44 mouse cellular contexts compared by ENCODE assay signal in the genomic region with DNA sequence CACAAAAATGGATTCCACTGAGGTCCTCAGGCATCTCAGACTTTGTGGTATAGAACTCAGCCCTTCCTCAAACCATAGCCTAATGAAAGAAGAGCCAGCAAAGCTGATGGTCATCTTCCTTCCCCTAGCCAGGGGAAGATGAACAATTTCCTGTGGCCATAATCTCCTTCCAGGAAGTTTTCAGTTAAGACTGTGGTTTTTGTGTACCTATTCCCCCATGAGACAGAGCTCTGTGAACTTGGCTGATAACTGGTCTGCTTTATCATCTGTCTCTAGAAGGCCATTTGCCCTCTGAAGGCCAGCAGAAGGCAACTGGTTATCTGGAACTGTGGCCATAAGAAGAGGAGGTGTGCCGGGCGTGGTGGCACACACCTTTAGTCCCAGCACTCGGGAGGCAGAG. TPM values are rescaled to one million over a fixed set of nuclear protein-coding genes. Genes with fewer than 3 reads are reported as not detected.
"Had no signal": no experiment of that assay in that cellular context is flagged by ENCODE, and none has a peak within 500 bp of the region (broad histone marks: within the 10 kb centered on the region; RNA-seq: fewer than 3 reads in every experiment).

No protein-coding gene starts in this region.

- H3K27me3 ChIP-seq: heart, embryonic 12.5 days; heart, embryonic 13.5 days; heart, embryonic 15.5 days; hindbrain, embryonic 12.5 days; hindbrain, embryonic 13.5 days; hindbrain, embryonic 15.5 days; intestine, embryonic 15.5 days; kidney, embryonic 15.5 days had no signal

- H3K9ac ChIP-seq: heart, embryonic 12.5 days; heart, embryonic 13.5 days; heart, embryonic 15.5 days; hindbrain, embryonic 12.5 days; hindbrain, embryonic 13.5 days; hindbrain, embryonic 14.5 days; hindbrain, embryonic 15.5 days; intestine, embryonic 15.5 days; kidney, embryonic 15.5 days had no signal

- H3K4me3 ChIP-seq: heart, embryonic 10.5 days; heart, embryonic 12.5 days; heart, embryonic 13.5 days; heart, embryonic 15.5 days; hindbrain, embryonic 10.5 days; hindbrain, embryonic 12.5 days; hindbrain, embryonic 13.5 days; hindbrain, embryonic 15.5 days; intestine, embryonic 15.5 days; kidney, embryonic 15.5 days; layer of hippocampus, adult 2 months had no signal

- ATAC-seq: hindbrain, embryonic 16.5 days; hindbrain, postnatal 0 days; inflammation-experienced regulatory T-cells, adult 6 months; intestine, embryonic 15.5 days; intestine, embryonic 16.5 days; intestine, postnatal 0 days had no signal

- DNase-seq: heart, postnatal 10 days; heart, postnatal 14 days; heart, postnatal 36 days; heart, postnatal 4 days; kidney, adult 11 months; kidney, adult 18-20 months; kidney, adult 2 months; kidney, adult 8-10 months; kidney, adult 9 months; kidney, postnatal 10 days; kidney, postnatal 25 days; kidney, postnatal 36 days; kidney, postnatal 4 days; layer of hippocampus, adult 9-11 months; layer of hippocampus, postnatal 36 days had no signal

- H3K4me2 ChIP-seq: heart, embryonic 11.5 days; heart, embryonic 12.5 days; heart, embryonic 13.5 days; heart, embryonic 15.5 days; hindbrain, embryonic 12.5 days; hindbrain, embryonic 13.5 days; hindbrain, embryonic 14.5 days; hindbrain, embryonic 15.5 days; intestine, embryonic 15.5 days; kidney, embryonic 15.5 days had no signal

- H3K4me1 ChIP-seq: hindbrain, embryonic 10.5 days; hindbrain, embryonic 12.5 days; hindbrain, embryonic 13.5 days; hindbrain, embryonic 15.5 days had no signal

- H3K9me3 ChIP-seq: heart, embryonic 10.5 days; heart, embryonic 12.5 days; heart, embryonic 13.5 days; heart, embryonic 15.5 days; hindbrain, embryonic 10.5 days; hindbrain, embryonic 12.5 days; hindbrain, embryonic 13.5 days; hindbrain, embryonic 15.5 days; intestine, embryonic 15.5 days; kidney, embryonic 15.5 days had no signal

- H3K27ac ChIP-seq: heart, embryonic 10.5 days; heart, embryonic 13.5 days; heart, embryonic 15.5 days; hindbrain, embryonic 10.5 days; hindbrain, embryonic 12.5 days; hindbrain, embryonic 13.5 days; hindbrain, embryonic 14.5 days; hindbrain, embryonic 15.5 days; hindbrain, postnatal 0 days; intestine, embryonic 15.5 days; kidney, embryonic 15.5 days; kidney, postnatal 0 days; layer of hippocampus, adult 2 months had no signal

- H3K36me3 ChIP-seq: heart, embryonic 10.5 days; heart, embryonic 12.5 days; heart, embryonic 13.5 days; heart, embryonic 15.5 days; hindbrain, embryonic 10.5 days; hindbrain, embryonic 12.5 days; hindbrain, embryonic 13.5 days; hindbrain, embryonic 15.5 days; intestine, embryonic 15.5 days; kidney, embryonic 15.5 days had no signal

RNA-seq across cellular contexts. Expression of gene Fam178b, which starts 26.8 kb away (rescaled TPM):
- total RNA-seq: hematopoietic stem cell, adult 5-6 weeks; hindbrain, postnatal 0 days; layer of hippocampus, adult 18-20 months; layer of hippocampus, adult 2 months; layer of hippocampus, postnatal 36 days; left cerebral cortex, adult 18-20 months had no signal
- polyA plus RNA-seq: hindbrain, embryonic 14.5 days; hindbrain, embryonic 15.5 days had no signal

RNA-seq across cellular contexts. Expression of gene 4933424G06Rik, which starts 53.7 kb away (rescaled TPM):
- total RNA-seq: heart, postnatal 10 days; heart, postnatal 14 days; heart, postnatal 25 days; heart, postnatal 36 days; heart, postnatal 4 days; hematopoietic stem cell, adult 5-6 weeks; hindbrain, postnatal 0 days; layer of hippocampus, adult 18-20 months; layer of hippocampus, postnatal 36 days had no signal
- polyA plus RNA-seq: heart, embryonic 10.5 days; heart, embryonic 11.5 days; heart, embryonic 12.5 days; heart, embryonic 13.5 days; heart, embryonic 16.5 days; heart, postnatal 0 days; hindbrain, embryonic 12.5 days; inflammation-experienced regulatory T-cells, adult 6 months; intestine, embryonic 14.5 days; intestine, postnatal 0 days; kidney, adult 2 months; kidney, embryonic 14.5 days; kidney, embryonic 15.5 days; kidney, embryonic 16.5 days; large intestine, adult 2 months had no signal
